Comparison of ENCODE assay signal across 8 mouse cellular contexts in the genomic region with DNA sequence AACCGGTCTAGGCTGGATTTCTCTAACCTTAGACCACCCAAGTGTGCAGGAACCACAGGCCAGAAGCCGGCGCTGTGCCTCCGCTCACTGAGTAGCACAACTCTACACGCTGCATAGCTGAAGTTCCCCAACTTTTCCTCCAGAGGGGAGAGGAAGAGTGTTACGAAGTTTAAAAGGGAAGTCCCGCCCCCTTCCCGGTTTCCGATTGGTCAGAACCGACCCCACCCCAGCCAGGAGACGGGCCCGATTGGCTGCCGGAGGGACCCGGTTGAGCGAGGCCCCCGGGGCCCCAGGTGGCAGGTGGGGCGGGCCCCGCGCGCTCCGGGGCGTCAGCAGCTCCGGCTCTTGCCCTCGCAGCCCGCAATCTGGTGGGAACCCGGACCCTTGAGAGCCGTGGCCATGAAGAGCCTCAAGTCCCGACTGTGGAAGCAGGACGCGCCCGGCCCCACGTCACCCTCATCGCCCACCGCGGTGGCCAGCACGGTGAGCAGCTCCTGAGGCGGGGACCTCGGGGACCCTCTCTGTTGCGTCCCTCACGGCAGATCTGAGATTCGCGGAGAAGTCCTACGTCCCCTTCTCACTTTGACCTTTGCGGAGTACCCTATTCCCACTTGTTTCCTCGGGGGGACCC. TPM values are rescaled to one million over a fixed set of nuclear protein-coding genes. Genes with fewer than 3 reads are reported as not detected.
DNase-seq lines count a peak whose midpoint lies in the region; ATAC-seq and TF ChIP-seq lines count a peak whose summit lies in the region.

TSS of gene Uaca (plus strand) at position 333 of the 631 bp plus-strand sequence.

- under 1% methylated on average over 45 of the region's 45 CpGs for WGBS in forebrain, embryonic 16.5 days
- under 1% methylated on average over 38 of the region's 45 CpGs for WGBS in liver, embryonic 16.5 days (ENCODE audit: insufficient replicate concordance)
- under 1% methylated on average over 45 of the region's 45 CpGs for WGBS in olfactory bulb, adult 2 months
- WGBS in thymus, adult 2 months: 2% methylated on average over 45 of the region's 45 CpGs

- H3K4me3 ChIP-seq in ES-E14 (ENCODE audit: insufficient read depth in 1 of 2, low read depth in 1 of 2, low read length in 2 of 2, poor library complexity in 1 of 2, severe bottlenecking in 1 of 2): peak within 1 kb of the TSS; percentile 89 to 91
- H3K4me3 ChIP-seq in forebrain, embryonic 16.5 days (replicated peaks; ENCODE audit: low read length): peak within 1 kb of the TSS; percentile 74
- H3K4me3 ChIP-seq in liver, embryonic 16.5 days (ENCODE audit: low read depth, low read length): peak within 1 kb of the TSS; percentile 68
- H3K4me3 ChIP-seq in olfactory bulb, adult 2 months (ENCODE audit: insufficient read depth, low read depth, low read length): peak within 1 kb of the TSS; percentile 49
- H3K4me3 ChIP-seq in thymus, adult 2 months (ENCODE audit: control insufficient read depth, insufficient read depth, low read length): peak within 1 kb of the TSS; percentile 67

- H3K9ac ChIP-seq in ES-E14 (ENCODE audit: insufficient read depth, low read depth, low read length, poor library complexity, severe bottlenecking): peak within 1 kb of the TSS; percentile 83
- peak within 1 kb of the TSS; percentile 69 for H3K9ac ChIP-seq in forebrain, embryonic 16.5 days (replicated peaks; ENCODE audit: low read depth, low read length)
- peak within 1 kb of the TSS; percentile 56 for H3K9ac ChIP-seq in liver, embryonic 16.5 days (ENCODE audit: low read depth, low read length)

- H3K4me1 ChIP-seq in ES-E14 (ENCODE audit: control insufficient read depth in 2 of 2, insufficient read depth in 2 of 2, low read length in 2 of 2, poor library complexity in 1 of 2): peaks cover 0 to 2% of the 10 kb centered on the region in 2 experiments; a peak in 1 of 4 replicates
- peaks cover 15% of the 10 kb centered on the region for H3K4me1 ChIP-seq in forebrain, embryonic 16.5 days (replicated peaks; ENCODE audit: control insufficient read depth, insufficient read depth, low read length)
- H3K4me1 ChIP-seq in liver, embryonic 16.5 days (ENCODE audit: control insufficient read depth, low read depth, low read length): no peaks in the 10 kb centered on the region; the same call in 1 of the 2 replicates
- peaks cover 11% of the 10 kb centered on the region for H3K4me1 ChIP-seq in olfactory bulb, adult 2 months (ENCODE audit: control insufficient read depth, insufficient read depth, low read length)
- H3K4me1 ChIP-seq in thymus, adult 2 months (replicated peaks; ENCODE audit: control insufficient read depth, insufficient read depth, low read length): peaks cover 12% of the 10 kb centered on the region

- no peak for TF ChIP-seq CTCF in olfactory bulb, adult 2 months (IDR thresholded peaks at IDR 0.05; ENCODE audit: insufficient read depth, low read depth, low read length)
- no peak for TF ChIP-seq CTCF in thymus, adult 2 months (IDR thresholded peaks at IDR 0.05; ENCODE audit: borderline replicate concordance, control insufficient read depth, extremely low read depth, insufficient read depth, low read length, poor library complexity)

- H3K4me2 ChIP-seq in forebrain, embryonic 16.5 days (ENCODE audit: low read length): peak within 1 kb of the TSS; percentile 100
- peak within 1 kb of the TSS; percentile 64 for H3K4me2 ChIP-seq in liver, embryonic 16.5 days (ENCODE audit: low read depth, low read length)

- intact Hi-C loops in heart, postnatal 14 days (cut with DNase I): loop anchor here (2.0 kb wide), 1 partner anchor 64 kb away; no protein-coding TSS in a partner anchor

- H3K27ac ChIP-seq in ES-E14 (ENCODE audit: insufficient read depth, low read depth, low read length, poor library complexity, severe bottlenecking): peak within 1 kb of the TSS; percentile 26
- no peak within 1 kb of the TSS for H3K27ac ChIP-seq in forebrain, embryonic 16.5 days (ENCODE audit: low read length)
- peak within 1 kb of the TSS; percentile 39; the same call in 1 of the 2 replicates for H3K27ac ChIP-seq in liver, embryonic 16.5 days (ENCODE audit: low read length)
- H3K27ac ChIP-seq in olfactory bulb, adult 2 months (ENCODE audit: insufficient read depth, low read depth, low read length): no peak within 1 kb of the TSS
- H3K27ac ChIP-seq in thymus, adult 2 months (ENCODE audit: control insufficient read depth, insufficient read depth, low read length): no peak within 1 kb of the TSS

- peak; percentile 97 for ATAC-seq in forebrain, embryonic 16.5 days
- peak; percentile 92 for ATAC-seq in liver, embryonic 16.5 days (ENCODE audit: low read depth)

- no peaks in the 10 kb centered on the region for H3K9me3 ChIP-seq in ES-E14 (ENCODE audit: control insufficient read depth, insufficient read depth, low read depth, low read length)
- no peaks in the 10 kb centered on the region for H3K9me3 ChIP-seq in forebrain, embryonic 16.5 days (ENCODE audit: control insufficient read depth, low read length)
- no peaks in the 10 kb centered on the region for H3K9me3 ChIP-seq in liver, embryonic 16.5 days (replicated peaks; ENCODE audit: control insufficient read depth, low read length)

- H3K27me3 ChIP-seq in forebrain, embryonic 16.5 days (replicated peaks; ENCODE audit: control insufficient read depth, insufficient read depth, low read length): 0 out of 2 replicates have a peak, but pooled peaks cover 6% of the 10 kb centered on the region
- H3K27me3 ChIP-seq in liver, embryonic 16.5 days (ENCODE audit: control insufficient read depth, insufficient read depth, low read depth, low read length): peaks cover 16% of the 10 kb centered on the region
- H3K27me3 ChIP-seq in thymus, adult 2 months (ENCODE audit: control insufficient read depth, insufficient read depth, low read length): no peaks in the 10 kb centered on the region

- peak; percentile 95 for DNase-seq in ES-E14 (ENCODE audit: low read depth, low spot score)
- peak; percentile 32 for DNase-seq in cerebellum, adult 11-12 months
- DNase-seq in heart, postnatal 14 days: peak; percentile 94 to 95
- peak; percentile 80 for DNase-seq in layer of hippocampus, adult 11-12 months (ENCODE audit: low spot score)
- DNase-seq in thymus, adult 2 months: peak; percentile 43

- in situ Hi-C loops in ES-E14 (cut with MboI; ENCODE audit: low sequenced_read_pairs in 2 of 2, unreplicated experiment in 2 of 2): no loop called here

- TF ChIP-seq POLR2A in olfactory bulb, adult 2 months (IDR thresholded peaks at IDR 0.05; ENCODE audit: insufficient read depth, low read depth, low read length): no peak
- no peak for TF ChIP-seq POLR2A in thymus, adult 2 months (IDR thresholded peaks at IDR 0.05; ENCODE audit: control insufficient read depth, extremely low read depth, insufficient read depth, low read length, poor library complexity)

- H3K36me3 ChIP-seq in ES-E14 (ENCODE audit: control insufficient read depth, insufficient read depth, low read length, poor library complexity, severe bottlenecking): no peaks in the 10 kb centered on the region
- no peaks in the 10 kb centered on the region for H3K36me3 ChIP-seq in forebrain, embryonic 16.5 days (ENCODE audit: control insufficient read depth, insufficient read depth)
- no peaks in the 10 kb centered on the region for H3K36me3 ChIP-seq in liver, embryonic 16.5 days (ENCODE audit: control insufficient read depth, insufficient read depth)
- H3K36me3 ChIP-seq in thymus, adult 2 months (ENCODE audit: control insufficient read depth, insufficient read depth, low read length): no peaks in the 10 kb centered on the region

TF ChIP-seq in ES-E14, 5 proteins besides CTCF, POLR2A, EP300 and RAD21:
- peak; percentile 59 for TF ChIP-seq CHD2 (IDR thresholded peaks at IDR 0.05; ENCODE audit: low read depth, low read length)
- no peak for TF ChIP-seq HCFC1 (IDR thresholded peaks at IDR 0.05; ENCODE audit: borderline replicate concordance, insufficient read depth, low read length)

RNA-seq across cellular contexts. Expression of gene Uaca, which starts in this region (rescaled TPM):
- 21.7 and 22.1 TPM in 2 replicates for total RNA-seq in ES-E14 (2012; rRNA removed)
- polyA plus RNA-seq in forebrain, embryonic 16.5 days (2015; fragmentation: Nextera tagmentation; extraction: Ambion mirVana): 15.0 and 21.2 TPM in 2 replicates
- 10 to 100 TPM; 40.9 to 42.7 TPM for total RNA-seq in heart, postnatal 14 days (2021)
- polyA plus RNA-seq in liver, embryonic 16.5 days (2015; fragmentation: Nextera tagmentation; extraction: Ambion mirVana): 3.0 and 3.1 TPM in 2 replicates
- not detected in 2 replicates for polyA plus RNA-seq in olfactory bulb, adult 2 months (2012; ENCODE audit: insufficient read depth, insufficient read length, low replicate concordance, missing spikeins)
- 2.3 and 2.9 TPM in 2 replicates for polyA plus RNA-seq in thymus, adult 2 months (2012; rRNA removed)

Comparison
In these comparisons a context has a peak if more than half of its experiments do, and no peak if none do; other contexts are left out.
1. DNase-seq: peak in every context shown above with its lines; median percentile 95 in ES-E14; 94 in heart, postnatal 14 days; 80 in layer of hippocampus, adult 11-12 months; 43 in thymus, adult 2 months; 32 in cerebellum, adult 11-12 months.
2. H3K27ac ChIP-seq: peak in ES-E14 (single experiment) and liver, embryonic 16.5 days (single experiment); none in forebrain, embryonic 16.5 days (single experiment), olfactory bulb, adult 2 months (single experiment) and thymus, adult 2 months (single experiment).
3. Peak in every context shown above with its lines, with median percentiles within 50 percentile points of each other: H3K4me3 ChIP-seq and H3K9ac ChIP-seq.